Mouse (Mus musculus) R1 (cell line): ENCODE measurements around the gene Dbn1.
"Not testable (repeated sequence)": the region's sequence is repeated elsewhere in the genome, so short reads cannot be mapped to it uniquely, and the experiment has no call there.

Experiments used
- DNase-seq: peaks from one replicate; pipeline ENCODE4 v3.0.0-alpha.2; 2018; ENCODE audit warnings: low read depth, low spot score

The Dbn1 gene

GRCm38 (mm10) chr13:55450511-55450980 is 37.4 kb downstream of the Dbn1 start:
- no peak for DNase-seq

DNA sequence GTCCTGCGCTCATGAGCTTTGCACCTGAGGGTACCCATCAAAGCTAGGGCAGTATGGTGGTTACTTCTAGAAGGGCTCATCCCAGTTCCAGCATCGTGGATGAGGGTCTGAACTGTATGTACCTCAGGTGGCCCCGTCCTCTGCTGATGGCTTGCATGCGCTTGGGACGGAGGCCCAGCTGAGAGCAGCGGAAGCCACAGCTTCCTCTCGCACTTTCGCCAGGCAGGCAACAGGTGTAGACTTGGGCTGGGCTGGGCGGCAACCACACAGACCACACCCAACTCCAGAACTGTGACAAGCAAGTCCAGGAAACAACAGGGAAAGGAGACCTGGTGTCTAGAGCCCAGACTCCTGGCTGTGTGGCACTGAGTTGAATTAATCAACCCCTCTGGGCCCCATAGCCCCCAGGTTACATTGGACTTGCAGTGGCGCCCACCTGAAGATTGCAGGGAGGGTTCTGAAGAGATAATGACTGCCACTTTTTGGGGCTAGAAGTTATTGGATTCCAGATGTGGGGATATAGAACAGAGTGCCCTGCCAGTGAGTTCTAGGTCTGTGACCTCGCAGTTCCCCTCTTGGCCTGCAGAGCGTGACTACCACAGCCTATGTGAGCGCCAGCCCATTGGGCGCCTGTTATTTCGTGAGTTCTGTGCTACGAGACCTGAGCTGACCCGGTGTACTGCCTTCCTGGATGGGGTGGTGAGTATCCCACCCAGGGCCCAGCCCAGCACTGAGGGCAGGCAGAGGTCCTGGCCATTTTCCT is 38.1 kb downstream of the Dbn1 start:
- DNase-seq = peak; percentile 61

GRCm38 (mm10) chr13:55449205-55449604 is 38.7 kb downstream of the Dbn1 start:
- no peak for DNase-seq

- no peak for DNase-seq
Observed at GRCm38 (mm10) chr13:55448131-55448530, 39.8 kb downstream of the Dbn1 start.

DNA sequence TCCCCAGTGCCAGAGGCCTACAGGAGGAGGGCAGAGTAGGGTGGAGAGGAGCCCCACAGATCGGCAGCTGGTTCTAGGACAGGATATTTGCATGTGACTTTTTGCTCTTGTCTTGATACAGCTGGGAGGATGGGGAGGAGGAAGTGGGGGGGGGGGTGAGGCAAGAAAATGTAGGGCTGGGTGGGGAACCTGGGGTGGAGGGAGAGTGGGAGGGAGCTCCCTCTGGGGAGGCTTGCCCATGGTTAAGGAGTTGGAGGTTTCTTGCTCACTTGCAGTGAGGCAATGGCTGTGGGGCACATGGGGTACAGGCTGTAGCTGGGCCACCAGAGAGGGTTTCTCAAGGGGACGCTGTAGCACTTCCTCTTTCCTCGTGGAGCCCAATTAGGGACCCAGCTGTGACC is 40.4 kb downstream of the Dbn1 start:
- DNase-seq = no peak

- DNase-seq = no peak
Observed at GRCm38 (mm10) chr13:55446483-55447105, 41.3 kb downstream of the Dbn1 start.

GRCm38 (mm10) chr13:55445361-55446091 is 42.4 kb downstream of the Dbn1 start:
- peak; percentile 61 for DNase-seq

- peak; percentile 100 for DNase-seq
Observed at GRCm38 (mm10) chr13:55444937-55445315, 43.0 kb downstream of the Dbn1 start, which contains the start of gene Grk6. TSS of gene Grk6 (plus strand) at chr13:55445072.

- DNase-seq = peak; percentile 97
Observed at GRCm38 (mm10) chr13:55444286-55444936, 43.5 kb downstream of the Dbn1 start.

GRCm38 (mm10) chr13:55443799-55444285 is 44.1 kb downstream of the Dbn1 start:
- DNase-seq = no peak

DNA sequence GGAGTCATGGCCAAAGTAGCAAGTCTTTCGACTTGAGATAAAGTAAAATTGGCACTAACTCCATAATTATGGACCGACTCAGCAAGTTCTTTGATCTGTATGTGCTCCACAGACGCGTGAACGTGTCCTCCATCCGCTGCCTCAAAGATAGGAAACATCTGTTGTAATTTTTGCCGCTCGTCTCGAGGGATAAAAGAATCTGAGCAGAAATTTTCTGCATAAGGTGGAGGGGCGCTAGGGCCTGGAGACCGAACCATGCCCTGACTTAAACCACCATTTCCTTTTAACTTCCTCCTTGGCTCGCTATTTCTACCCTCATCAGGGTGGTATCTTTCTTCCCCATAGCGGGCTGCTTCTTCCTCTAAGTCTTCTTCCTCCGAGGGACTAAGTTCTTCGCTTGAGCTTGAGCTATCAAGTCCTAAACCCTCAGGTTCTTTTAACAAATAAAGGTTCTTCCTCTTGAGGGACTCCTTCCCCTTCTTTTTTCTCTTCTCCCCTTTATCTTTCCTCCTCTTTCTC is 50.7 kb downstream of the Dbn1 start:
- not testable (repeated sequence) for DNase-seq

- no peak for DNase-seq
Observed at GRCm38 (mm10) chr13:55431889-55432685, 55.8 kb downstream of the Dbn1 start.

GRCm38 (mm10) chr13:55430566-55430965 is 57.3 kb downstream of the Dbn1 start:
- no peak for DNase-seq

DNA sequence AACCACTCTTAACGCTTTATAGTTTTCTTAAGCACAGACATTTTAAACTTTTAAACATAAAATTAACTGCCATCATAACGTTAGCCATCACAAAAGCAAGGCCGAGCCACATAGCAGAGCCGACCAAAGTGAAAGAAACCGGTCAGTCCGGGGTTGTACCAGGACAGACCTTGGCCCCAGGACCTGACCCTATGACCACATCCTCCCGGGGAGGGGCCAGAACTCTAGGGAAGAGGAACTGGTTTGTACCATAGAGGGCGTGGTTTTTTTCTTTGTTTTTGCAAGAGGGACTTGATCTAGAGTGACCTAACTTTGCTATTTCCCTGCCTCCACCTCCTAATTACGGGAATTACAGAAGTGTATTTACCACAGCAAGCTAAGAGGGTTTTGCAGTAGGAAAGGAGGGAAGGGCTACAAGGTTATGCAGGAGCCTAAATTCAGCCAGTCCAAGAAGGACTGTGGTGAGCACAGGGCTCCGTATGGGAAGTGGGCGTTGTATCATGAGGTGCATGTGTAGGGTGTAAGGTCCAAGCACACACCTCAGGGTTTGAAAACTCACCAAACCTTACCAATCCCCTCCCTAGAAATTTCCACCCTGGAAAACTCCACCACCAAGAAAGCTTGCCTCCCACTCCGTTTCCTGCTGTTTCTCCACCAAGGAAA is 58.6 kb downstream of the Dbn1 start:
- DNase-seq = no peak

- no peak for DNase-seq
Observed at GRCm38 (mm10) chr13:55426613-55427012, 61.3 kb downstream of the Dbn1 start, which contains the start of gene F12. TSS of gene F12 (minus strand) at chr13:55426793.
